Mouse (Mus musculus) natural killer cell, adult 2 months (primary cell): ENCODE results near the gene Gucy2d.

ENCODE experiments used
- DNase-seq, 2 experiments: peaks; one replicate each; pipeline ENCODE4 v3.0.0; 2022; ENCODE audit warnings: low spot score in 2 of 2

The Gucy2d gene

DNA sequence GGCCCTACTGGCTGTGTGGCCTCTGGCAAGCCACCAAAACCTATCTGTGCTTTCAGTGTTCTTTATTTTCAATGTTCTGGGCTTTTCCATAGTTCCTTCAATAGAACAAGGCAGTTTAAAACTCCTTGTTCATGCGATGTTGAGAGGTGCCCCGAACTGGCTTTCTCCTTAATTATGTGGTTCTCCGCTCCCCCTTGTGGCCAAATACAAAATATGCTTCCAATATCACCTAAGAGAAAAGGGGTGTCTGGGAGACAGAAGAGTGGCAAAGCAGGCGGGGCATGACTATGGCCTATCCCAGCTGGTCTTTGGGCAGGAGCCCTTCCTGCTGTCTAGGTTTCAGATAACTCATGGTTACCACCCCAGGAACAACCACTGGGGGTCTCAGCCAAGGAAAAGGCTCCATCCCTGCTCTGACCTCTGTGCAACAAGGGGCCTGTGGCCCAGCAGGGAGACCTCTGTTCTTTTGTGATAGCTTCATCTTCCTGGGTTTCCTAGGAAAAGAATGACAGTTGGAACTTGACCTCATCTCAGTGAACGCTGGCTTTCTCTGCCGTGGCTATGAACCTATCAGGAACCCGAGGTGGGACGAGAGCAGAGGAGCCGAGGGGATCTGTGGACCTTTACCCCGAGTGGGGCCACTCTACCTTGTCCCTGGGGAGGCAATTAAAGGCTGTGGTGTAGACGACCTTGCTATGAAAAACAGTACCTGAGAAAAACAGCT lies 7.5 kb downstream of the Gucy2d start:
- DNase-seq: no peak

DNA sequence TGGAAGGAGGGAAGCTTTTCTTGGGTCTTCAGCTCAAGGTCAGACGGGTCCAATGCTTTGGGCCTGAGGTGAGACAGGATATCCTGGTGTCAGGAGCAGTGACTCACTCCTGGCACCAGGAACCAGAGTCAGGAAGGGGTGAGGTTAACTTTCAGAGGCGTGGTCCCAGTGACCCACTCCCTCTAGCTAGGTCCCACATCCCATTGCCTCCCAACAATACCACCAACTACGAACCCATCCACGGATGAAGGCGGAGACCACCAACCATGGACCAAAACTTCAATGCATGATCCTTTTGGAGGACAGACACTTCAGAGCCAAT lies 8.1 kb downstream of the Gucy2d start:
- no peak for DNase-seq

DNA sequence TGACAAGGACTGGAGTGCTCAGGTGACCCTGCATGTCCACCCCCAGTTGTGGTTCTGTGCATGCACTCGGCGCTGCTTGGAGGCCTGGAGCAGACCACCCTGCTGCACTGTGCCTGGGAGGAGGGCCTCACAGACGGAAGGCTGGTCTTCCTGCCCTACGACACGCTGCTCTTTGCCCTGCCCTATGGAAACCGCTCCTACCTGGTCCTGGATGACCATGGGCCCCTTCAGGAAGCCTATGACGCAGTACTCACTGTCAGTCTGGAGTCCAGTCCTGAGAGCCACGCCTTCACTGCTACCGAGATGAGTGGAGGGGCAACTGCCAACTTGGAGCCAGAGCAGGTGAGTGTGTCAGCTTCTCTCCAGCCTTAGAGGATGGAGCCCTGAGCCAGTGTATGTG lies 9.5 kb downstream of the Gucy2d start:
- DNase-seq: no peak

DNA sequence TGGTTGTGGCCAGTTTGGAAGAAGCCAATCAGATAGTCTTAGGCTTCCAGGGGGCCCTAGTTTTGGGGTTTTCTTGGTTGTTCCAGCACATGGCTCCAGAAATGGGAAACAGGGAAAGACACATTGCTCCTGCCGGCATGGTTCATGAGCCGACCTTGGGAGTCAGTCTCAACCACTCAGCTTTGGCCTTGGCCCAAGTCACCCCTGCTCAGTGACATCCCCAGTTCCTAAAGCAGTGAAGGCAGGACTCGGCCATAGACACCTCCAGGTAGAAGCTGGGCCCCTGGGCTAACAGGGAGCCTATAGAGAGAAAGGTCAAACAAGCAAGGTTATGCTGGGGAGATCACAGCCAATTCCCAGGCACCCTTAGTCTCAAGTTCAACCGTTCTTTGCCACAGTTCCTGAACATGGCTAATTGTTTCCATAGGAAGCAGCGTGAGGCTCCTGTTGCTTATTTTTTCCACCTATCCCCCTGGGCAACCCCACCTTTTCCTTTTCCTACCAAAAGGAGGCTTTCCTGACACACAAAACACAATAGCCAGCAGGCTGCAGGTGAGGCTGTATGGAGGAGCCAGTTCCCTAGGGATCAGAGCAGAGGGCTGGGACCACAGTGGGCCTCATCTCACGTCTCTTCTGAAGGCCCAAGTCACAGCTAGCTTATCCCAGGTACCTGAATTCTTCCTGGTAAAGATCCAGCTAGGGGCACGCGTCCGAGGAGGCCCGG lies 14.3 kb downstream of the Gucy2d start:
- no peak for DNase-seq

DNA sequence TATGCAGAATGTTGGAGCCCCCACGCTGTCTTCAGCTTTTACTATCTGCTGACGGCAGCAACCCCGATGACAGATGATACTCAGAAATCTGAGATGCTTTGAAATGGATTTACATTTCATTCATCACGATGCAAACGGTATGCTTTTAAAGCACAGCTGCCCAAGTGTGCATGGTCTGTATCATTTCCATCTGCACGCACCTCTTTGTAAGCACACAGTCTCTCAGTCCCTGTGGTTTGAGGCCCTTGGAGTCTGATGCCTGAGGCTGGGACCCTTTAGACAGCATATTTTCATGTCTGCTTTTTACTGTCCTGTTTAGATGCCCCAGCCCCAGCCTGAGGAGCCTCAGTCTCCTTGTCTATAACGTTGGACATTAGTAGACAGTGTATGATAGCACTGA lies 20.1 kb downstream of the Gucy2d start:
- no peak for DNase-seq

DNA sequence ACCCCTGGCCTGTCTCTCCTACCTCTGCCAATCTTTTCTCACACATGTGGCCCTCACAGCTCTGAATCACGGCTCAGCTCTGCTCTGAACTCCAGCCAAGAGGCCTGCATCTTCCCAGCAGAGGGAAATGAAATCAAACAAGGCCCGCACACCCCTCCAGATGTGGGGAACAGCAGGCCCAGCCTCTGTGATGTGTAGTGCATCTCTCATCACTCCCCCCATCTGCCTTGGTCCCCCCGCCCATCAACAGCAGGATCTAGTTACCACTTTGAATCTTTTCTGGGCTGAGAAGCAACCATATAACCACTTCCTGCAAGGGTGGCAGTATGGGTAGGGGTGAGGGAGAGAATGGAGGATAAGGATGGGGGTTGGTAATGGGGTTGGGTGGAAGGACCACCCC lies 28.9 kb downstream of the Gucy2d start:
- no peak for DNase-seq

DNA sequence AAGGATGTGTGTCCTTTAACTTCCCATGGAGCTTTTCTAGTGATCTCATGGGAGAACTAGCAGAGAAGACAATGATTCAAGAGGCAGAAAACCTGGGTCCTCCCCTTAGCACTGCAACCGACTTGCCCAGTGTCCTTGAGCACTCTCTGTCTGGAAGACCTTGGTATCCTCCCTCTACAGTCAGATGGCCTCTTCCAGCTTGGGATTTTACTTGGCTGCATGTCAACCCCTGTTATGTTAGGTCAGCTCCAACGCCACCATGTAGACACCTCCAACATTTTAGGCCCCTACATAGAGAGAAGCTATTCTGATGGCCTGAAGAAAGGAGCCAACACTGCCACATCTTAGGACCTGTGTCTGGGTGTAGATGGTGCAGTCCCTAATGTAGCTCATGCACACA lies 32.3 kb downstream of the Gucy2d start:
- no peak for DNase-seq

DNA sequence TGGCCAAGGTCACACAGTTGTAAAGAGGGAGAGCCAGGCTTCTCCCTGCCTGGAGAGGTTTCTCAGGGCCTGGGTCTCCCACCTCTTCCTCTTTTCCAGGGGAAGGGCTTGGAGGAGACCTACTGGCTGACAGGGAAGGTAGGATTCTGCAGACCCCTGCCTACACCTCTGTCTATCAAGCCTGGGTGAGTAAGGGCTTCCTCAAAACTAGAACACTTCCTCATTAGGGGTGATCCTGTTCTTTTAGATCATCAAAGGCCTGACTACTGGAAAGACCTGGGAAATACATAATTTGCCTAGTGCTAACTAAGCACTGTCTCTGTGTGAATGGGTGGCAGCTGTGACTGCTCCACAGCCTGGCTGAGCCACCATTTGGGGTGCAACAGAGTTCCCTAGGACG lies 34.3 kb downstream of the Gucy2d start:
- DNase-seq: no peak

DNA sequence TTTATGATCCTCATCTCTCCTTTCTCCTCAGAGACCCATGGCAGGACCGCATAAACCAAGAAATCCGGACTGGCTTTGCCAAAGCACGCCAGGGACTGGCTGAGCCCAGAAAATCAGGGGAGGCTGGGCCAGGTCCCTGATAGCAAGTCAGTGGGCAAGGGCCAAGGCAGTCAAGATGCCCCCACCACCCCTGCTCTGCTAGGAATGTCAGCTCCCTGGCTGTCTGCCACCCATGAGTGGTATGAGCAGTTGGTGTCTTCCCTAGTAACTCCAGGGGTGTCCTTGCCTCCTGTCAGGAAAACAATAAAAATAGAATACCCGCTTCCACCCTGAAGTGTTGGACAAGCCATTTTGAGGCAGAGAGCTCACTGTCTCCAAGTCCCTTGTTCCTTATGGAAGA lies 36.9 kb downstream of the Gucy2d start:
- DNase-seq: no peak

DNA sequence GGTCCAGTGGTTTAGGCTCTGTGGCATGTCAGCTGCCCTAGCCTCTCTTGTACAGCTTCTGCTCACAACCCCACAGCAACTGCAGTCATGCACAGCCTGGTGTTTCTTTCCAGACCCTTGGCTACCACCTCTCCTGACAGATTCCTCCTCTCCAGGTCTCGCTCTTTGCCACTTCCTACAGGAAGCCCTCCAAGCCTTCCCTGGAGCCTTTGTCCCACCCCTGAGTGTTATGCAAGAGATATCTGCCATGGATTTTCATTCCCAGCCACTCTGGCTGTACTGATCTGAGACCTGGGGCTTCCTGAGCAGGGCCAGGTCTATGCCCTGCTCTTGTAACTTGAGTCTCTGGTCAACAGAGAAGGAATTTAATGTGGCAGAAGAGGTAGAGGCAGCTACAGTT lies 40.3 kb downstream of the Gucy2d start:
- no peak for DNase-seq

DNA sequence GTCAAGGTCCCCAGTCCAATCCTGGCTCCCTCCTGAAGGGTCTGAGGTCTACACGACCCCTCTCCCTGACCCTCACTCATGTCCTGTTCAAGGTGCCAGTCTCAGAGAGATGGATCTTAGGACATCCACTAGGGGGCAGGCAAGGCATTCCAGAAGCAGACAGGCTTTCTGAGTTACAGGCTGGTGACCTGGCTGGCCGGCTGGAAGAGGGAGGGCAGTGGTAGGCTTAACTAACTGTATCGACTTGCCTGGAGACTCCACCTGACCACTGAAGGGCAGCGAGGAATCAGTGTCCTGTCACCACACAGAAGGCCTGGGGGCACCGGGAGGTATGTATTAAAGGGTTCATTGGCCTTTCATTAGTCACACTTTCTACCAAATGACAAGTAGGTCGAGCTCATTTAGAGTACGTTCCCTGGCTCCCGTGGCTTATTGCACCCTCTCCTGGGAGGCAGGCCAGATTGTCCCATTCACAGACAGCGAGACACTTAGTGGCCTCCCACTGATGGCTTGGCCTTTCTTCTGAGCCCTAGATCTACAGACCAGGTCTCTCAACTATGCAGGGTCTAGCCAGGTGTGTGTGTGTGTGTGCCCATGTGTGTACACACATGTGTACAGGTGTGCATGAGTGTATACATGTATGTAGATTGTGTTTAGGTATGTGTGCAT lies 41.0 kb downstream of the Gucy2d start:
- peak; percentile 54 to 72 for DNase-seq

DNA sequence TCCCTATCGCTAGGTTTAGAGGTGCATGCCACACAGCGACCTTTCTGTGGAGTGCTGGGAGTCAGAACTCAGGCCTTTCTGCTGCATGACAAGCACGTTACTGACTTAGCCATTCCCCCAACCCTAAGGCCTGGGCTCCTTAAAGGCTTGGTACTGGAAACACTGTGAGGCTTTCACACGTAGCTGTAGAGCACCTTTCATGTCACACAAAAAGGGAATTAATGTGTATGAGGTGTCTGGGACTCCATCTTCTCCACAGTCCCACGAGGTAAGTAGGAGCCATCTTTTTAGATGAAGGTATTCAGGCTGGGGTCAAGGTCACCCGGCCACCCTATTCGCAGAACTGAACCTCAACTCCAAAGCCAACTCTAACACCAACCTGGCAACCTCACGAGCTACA lies 41.6 kb downstream of the Gucy2d start:
- DNase-seq: no peak

DNA sequence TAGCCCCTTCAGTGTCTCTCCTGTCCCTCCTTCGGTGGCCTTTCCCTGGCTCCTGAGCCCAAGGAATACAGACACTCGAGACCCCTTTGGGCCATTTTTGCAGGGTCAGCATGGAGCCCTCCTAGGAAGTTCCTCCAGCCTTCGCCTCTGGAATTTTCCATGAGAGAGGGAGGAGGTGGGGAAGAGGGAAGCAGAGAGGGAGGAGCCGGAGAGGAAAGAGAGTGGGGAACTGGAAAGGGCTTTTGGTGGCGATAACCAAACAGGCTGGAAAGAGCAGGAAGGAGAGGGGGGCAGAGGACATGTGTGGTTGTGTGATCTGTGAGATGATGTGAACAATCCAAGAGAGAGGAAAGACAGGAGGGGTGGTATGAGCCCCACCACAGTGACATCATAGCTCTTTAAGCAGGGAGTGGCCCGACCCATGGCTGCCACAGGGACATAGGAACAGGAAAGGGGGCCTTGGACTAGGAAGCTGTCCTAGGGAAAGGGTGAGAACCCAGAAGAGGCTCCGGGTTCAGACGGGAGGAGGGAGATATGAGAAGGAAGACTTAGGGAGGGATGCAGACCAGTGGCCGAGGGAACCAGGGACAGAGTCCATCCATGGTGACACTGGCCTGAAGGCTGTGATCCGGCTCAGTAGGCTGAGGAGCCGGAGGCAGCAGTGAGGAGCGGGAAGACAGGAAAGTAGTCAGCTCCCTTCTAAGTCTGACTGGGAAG lies 42.5 kb downstream of the Gucy2d start:
- DNase-seq: no peak

DNA sequence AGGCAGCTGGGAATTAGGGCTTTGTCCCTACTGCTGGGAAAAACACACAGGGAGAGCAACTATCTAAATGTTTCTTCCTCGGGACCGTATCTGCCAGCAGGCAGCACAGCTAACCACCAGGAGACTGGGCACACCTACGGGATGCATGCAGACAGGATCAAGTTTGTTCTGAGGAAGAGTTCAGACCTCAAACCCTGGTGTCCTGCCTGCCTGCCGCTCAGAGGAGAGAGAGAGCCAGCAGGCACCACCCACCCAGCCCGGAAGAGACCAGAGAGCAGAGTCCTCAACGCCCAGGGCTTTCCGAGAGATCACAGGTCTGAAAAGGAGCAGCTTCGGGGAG lies 43.0 kb downstream of the Gucy2d start:
- DNase-seq: no peak

DNA sequence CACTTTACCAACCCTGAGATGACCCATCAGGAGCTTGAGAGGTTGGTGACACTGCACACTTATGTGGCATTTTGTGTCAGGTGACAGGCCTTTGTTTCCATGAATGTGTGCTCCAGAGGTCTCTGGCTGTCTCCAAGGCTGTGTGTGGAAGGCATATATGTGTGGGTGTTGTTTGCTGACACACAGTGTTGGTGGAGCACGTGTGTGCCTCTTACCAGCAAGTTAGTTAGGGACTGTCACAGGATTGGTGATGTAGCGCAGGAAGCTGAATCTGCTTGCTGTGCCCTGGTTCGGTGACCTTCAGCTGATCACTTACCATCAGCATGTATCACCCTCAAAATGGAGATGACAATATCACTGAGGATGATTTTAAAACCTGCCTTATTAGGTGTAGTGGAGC lies 44.7 kb downstream of the Gucy2d start:
- DNase-seq: no peak

DNA sequence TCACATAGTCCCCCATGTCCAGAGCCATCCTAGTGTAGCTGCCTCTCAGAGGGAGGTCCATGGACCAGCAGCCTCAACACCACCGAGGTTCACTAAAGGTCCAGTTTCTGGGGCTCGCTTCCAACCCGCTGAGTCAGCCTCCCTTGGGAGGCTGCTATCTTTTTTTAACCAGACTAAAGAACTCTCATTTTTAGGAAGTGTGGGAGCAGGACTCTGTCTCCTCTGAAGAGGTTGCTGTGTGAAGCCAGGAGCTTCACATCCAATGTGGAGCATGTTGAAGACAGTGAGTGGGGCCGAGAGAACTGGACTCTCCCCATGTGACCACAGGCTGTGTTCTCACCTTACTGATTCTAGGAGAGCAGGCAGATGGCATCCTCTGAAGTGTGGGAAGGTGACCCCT lies 45.3 kb downstream of the Gucy2d start:
- no peak for DNase-seq

DNA sequence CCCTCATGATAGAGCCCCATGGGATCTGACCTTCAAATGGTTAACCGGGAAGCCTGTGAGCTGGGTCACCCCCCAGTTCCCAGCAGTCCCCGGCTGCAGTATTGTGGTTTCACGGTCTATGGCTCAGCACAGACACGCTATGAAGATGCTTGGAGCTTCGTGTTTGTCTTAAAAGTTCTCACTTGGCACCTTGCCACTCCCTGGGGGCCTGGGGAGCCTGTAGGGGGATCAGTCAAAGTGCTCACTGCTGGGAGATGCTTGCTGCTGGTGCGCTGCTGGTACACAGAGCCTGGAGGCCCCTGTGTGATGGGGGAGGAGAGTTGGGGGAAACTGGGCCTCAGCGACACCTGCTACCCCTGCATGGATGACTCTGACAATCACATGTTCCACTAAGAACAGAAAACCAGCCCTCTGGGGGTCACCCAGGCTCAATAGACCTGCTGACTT lies 46.3 kb downstream of the Gucy2d start:
- DNase-seq: peak in 1 of 2 experiments; percentile 64

DNA sequence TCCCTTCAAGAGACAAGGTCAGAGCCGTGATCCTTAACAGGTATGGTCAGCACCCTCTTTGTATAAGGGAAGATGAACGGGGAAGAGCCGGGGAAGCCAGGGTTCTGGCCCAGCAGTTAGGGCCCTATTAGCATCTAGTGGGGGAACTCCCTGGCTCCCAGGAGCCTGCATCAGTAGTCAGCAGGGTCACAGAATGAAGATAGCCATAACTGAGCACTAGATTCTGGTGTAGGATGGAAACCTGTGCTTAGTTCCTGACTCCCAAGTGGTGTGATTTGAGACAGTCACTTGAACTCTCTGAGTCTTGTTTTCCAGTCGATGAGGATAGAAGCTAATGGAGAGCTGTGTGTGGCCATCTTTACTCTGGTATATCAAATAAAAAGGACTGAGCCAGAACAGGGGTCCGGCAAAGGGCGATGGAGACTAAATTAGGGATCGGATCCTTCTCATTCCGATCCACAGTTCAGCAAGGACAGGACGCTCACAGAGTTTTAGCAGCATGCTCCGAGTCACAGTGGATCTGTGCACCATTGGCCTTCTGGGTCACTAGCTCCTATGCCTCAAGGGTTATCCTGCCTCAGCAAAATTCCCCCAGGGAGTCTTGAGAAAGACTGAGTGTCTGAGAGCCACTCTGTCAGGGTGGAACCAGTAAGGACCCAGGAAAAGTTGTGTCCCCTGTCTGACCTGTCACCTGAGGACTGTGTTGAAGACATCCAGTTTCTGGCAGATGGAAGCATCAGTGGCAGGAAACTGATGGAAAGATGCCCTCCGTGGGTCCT lies 47.2 kb downstream of the Gucy2d start:
- DNase-seq: peak in 1 of 2 experiments; percentile 13

DNA sequence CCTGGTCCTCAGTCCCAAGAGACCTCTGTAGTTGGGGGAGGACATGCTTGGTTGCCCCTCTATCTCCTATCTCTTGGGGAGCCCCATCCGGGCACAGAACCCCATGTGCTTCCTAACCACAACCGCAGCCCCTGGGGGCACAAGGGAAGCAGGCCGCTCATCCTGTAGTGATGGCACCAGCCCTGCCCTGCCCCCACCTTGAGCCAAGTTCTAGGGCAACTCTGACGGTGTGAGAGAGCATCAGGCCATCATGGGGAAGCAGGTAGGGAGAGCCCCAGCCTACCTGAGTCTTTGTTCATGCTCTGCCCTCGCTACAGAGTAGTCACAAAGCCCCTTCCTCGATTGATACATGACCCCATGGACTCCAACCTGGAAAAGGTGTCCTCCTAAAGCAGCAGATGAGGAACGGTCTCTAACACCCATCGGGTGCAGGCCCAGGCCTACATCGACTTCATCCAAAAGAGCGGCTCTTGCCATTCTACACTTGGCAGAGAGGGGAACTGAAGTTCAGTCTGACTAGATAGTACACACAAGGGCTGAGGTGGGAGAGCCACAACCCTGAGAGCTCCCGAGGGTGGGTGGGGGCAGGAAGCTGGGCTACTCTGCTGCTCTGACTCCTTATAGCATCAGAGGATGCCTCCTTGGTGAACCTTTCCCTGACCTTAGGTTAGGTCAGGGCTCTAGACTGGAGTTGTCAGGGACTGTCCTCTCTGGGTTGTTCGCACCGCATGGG lies 48.3 kb downstream of the Gucy2d start:
- peak in 1 of 2 experiments; percentile 91 for DNase-seq

DNA sequence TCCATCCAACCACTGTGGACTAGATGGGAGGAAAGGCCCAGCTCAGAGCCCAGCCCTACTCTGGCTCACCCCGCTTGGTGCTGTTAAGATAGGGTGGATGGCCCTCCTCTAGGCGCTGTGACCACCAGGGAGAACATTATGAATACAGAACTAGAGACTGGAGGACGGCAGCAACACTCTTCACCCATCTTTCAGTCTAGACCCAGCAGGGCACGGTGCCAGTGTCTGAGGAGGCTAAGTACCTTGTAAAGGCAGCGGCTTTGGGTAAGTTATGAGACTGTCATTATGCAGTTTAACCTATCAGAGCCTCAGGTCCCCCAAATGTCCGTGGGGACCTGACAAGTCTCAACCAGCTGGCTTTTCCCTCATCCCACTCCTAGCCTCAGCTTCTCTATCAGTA lies 48.9 kb downstream of the Gucy2d start, which contains the start of gene Lrrc32:
Gene Lrrc32 (plus strand): TSS at position 153 of the 400 bp plus-strand sequence.
- peak in 1 of 2 experiments; percentile 26 for DNase-seq

DNA sequence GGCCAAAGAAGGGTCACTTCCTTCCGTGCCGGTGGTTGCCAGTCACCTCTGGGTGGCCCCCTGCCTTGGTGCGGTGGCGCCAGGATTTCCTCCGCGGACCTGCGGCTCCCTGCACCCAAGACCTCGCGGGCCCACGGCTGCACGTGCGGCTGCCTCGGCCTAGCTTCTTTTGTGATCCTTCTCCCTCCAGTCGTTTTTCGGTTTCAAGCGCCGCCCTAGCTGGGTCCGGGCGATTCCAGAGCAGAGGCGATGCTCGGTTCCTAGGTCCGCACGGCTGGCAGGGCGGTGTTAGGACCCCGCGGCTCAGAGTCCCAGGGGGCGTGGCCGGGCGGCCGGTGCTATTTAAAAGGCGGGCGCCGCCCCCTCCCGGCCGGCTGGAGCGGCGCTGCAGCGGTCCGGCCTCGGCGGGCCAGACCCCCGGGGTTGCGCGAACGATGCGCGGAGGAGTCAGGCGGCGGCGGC lies 49.4 kb downstream of the Gucy2d start:
- DNase-seq: peak; percentile 43 to 68
